Mouse (Mus musculus): ENCODE measurements around the gene Rfx5.
A peak's percentile ranks its signal among the peaks of the same experiment; 100 is the strongest.
"Not testable (repeated sequence)": the region's sequence is repeated elsewhere in the genome, so short reads cannot be mapped to it uniquely, and the experiment has no call there.

Rfx5 gene

GRCm38 (mm10) chr3:94953764-94954616 lies at the start of gene Rfx5:
Rfx5 (plus strand) TSS chr3:94954075.
- DNase-seq, result peak; percentile 96 to 98

GRCm38 (mm10) chr3:94904759-94905158 lies 49.1 kb upstream of the Rfx5 start:
- not testable (repeated sequence) for DNase-seq

DNA sequence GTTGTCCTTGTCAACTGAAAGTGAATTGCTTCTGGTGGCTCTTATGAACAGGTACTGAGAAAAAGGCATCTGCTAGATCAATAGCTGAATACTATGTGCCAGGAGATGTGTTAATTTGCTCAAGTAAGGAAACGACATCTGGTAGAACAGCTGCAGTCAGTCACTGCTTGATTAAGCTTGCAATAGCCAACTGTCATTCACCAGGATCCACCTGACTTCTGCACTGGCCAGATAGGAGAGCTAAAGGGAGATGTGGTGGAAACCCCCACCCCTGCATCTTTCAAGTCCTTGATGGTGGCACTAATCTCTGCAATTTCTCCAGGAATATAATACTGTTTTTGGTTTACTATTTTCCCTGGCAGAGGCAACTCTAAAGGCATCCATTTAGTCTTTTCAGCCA lies 47.4 kb upstream of the Rfx5 start:
- DNase-seq, result no peak

- DNase-seq, result no peak
Observed at GRCm38 (mm10) chr3:94911050-94911693, 42.7 kb upstream of the Rfx5 start.

DNA sequence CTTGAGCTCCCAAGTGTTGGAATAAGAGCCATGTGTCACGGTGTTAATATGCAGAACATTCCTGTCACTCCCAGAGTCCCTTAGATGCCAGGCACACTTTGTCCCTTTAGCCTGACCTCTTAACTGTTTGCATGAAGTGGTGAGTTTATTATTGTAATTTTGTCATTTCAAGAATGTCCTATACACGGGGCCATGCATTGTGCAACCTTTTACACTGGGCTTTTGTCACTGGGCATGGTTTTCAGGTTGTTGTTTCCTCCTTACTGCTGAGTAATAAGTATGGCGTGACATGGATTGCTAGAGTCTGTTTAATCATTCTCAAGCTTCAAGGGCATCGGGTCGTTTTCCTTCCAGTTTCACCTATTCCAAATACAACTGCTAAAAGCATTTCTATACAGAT lies 40.1 kb upstream of the Rfx5 start:
- peak; percentile 39 to 77 for DNase-seq

- peak in 1 of 2 experiments; percentile 41 for DNase-seq
Observed at GRCm38 (mm10) chr3:94915903-94916741, 37.8 kb upstream of the Rfx5 start.

- peak; percentile 89 to 91 for DNase-seq
Observed at GRCm38 (mm10) chr3:94917816-94918361, 36.0 kb upstream of the Rfx5 start.

GRCm38 (mm10) chr3:94918845-94919244 lies 35.0 kb upstream of the Rfx5 start:
- no peak for DNase-seq

DNA sequence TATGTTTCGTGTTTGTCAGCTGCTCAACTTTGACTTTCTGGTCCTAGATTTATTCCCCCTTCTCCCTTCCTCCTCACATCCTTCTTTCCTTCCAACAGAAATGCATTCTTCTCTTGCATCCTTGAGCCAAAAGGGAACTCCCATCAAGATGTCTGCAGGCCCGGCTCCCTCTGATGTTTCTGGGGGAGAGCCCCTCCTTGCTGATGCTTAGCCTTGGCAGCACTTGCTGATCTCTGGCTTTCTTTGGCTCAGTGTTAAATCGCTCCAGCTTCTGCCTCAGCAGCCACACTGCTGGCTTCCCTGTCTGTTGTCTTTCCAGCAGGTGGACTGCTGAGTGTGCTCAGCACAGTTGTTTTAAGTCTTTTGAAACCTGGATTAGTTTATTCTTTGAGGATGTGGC lies 32.8 kb upstream of the Rfx5 start:
- DNase-seq, result no peak

GRCm38 (mm10) chr3:94922333-94922732 lies 31.5 kb upstream of the Rfx5 start:
- DNase-seq, result no peak

DNA sequence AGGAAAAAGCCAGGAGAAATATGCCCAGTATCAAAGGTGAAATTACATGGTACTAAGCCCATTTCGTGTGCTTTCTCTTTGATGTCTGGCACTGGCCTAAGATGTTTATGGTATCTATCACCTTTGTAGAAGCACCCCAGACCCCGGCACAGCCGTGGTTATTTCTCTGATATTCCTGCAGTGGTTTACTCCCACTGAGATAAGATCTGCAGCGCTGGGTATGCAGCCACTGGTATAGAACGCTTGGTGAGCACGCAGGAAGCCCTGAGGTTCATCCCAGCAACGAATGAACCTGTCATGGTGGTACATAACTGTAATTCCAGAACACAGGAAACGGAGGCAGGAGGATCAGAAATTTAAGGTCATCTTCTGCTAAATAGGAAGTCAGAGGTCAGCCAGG lies 29.2 kb upstream of the Rfx5 start:
- no peak for DNase-seq

- not testable (repeated sequence) for DNase-seq
Observed at GRCm38 (mm10) chr3:94926301-94926736, 27.6 kb upstream of the Rfx5 start.

DNA sequence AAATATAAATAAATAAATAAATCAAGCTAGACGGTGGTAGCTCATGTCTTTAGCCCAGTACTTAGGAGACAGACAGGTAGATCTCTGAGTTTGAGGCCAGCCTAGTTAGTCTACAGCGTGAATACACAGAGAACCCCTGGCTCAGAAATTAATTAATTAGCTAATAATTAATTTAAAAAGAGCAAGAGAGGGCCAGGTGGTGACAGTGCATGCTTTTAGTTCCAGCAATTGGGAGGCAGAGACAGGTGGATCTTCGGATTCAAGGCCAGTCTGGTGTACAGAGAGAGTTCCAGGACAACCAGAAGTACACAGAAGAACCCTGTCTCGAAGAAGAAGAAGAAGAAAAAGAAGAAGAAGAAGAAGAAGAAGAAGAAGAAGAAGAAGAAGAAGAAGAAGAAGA lies 24.9 kb upstream of the Rfx5 start:
- not testable (repeated sequence) for DNase-seq

GRCm38 (mm10) chr3:94930386-94931266 lies 23.2 kb upstream of the Rfx5 start:
- DNase-seq, result peak; percentile 63 to 68

GRCm38 (mm10) chr3:94931427-94932082 lies 22.3 kb upstream of the Rfx5 start:
- DNase-seq, result not testable (repeated sequence)

DNA sequence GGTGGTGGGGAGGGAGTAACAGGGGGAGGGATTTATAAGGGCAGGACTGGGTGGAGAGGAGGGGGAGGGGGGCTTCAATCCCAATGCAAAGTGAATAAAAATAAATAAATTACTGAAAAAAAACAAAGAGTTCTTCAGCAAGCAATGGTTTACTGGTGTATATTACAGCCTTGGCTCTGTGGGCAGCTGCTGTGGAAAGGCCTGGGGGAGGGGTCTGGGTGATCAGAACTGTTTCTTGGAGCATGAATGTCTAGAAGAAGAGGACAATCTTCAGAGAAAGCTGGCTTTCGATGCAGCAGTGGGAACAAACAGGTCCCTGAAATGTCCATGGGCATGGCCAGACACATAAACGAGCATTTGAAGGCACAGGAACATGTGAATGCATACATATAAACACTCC lies 21.6 kb upstream of the Rfx5 start:
- not testable (repeated sequence) for DNase-seq

DNA sequence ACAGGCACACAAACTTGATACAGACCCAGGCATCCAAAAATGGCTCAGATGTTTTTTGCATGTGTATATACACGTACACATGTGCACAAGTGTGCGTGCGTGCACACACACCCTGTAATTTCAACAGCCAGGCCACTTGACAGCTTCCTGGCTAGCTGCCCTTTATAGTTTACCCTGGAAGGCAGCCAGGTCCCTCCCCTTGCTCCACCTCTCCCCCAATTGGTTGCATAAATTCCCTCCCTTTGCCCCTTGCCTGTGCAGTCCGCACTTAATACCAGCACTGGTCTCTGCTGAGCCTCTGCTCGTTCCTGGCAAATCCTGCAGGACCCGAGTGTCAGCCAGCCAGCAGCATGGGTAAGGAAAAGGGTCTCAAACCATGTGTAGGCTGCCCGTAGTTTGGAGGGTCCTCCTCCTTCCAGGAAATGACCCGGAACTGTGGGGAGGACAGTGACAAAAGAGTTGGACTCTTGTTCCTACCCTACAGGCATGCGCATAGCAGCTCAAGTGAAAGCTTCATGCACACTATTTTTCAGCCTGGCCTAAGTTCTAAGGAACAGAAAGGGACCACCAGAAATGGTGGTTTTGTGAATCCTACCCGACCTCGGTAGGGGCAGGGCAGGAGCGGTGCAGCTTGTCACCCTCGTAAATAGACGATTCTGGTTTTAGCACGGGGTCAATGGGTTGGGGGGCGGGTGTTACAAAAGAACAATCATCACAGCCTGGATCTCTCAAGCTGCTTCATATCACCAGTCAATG lies 20.9 kb upstream of the Rfx5 start, which contains the start of gene Selenbp1:
Selenbp1 (plus strand) TSS at position 248 of the 756 bp plus-strand sequence.
- DNase-seq, result peak; percentile 95 to 97

- DNase-seq, result not testable (repeated sequence)
Observed at GRCm38 (mm10) chr3:94933604-94934003, 20.3 kb upstream of the Rfx5 start.

DNA sequence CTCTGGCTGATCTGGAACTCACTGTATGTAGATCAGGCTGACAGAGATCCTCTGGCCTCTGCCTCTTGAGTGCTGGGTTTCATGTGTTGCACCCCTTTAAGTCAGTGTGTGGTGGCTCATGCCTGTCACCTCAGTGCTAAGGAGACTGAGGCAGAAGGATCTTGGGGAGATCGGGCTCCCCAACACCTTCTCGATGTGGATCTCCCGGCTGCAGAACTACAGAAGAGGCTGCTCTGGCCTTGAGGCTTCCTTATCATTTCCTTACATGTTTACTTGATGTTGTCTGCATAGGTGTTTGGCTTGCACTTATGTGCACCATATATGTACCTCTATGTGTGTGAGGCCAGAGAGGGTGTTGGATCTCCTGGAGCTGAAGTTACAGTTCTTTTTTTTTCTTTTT lies 19.3 kb upstream of the Rfx5 start:
- DNase-seq, result not testable (repeated sequence)

DNA sequence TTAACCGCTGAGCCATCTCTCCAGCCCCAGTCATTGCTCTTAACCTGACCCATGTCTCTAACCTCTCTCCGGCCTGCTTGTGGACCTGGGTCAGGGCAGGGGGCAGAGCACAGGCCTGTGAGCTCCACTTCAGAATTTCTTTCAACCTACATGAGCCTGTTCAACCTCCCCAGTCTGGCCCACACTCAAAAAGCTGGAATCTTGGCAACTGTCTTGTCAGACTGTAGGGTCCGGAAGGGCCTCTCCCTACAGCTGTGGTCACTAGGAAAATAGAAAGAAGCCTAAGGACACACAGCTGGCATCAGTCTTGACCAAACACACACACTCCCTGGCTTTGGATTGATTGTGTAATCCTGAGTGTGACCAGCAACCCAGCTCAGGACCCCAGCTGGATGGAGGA lies 18.5 kb upstream of the Rfx5 start:
- DNase-seq, result peak; percentile 61 to 75
